Mouse (Mus musculus): ENCODE measurements around the gene Tmem44. TPM values are rescaled to one million over a fixed set of nuclear protein-coding genes. Genes with fewer than 3 reads are reported as not detected.

Gene Tmem44
- polyA plus RNA-seq, 1 experiment from 2014 or later, result 73.8 TPM

- Histone ChIP-seq H3K4me1 (ENCODE audit: control insufficient read depth, insufficient read depth, low read length) (0 out of 2 replicates have a peak, but pooled peaks cover 14% of the 10 kb centered on the region), H3K27me3 (ENCODE audit: control insufficient read depth, insufficient read depth, low read length) (no peaks in the 10 kb centered on the region), H3K4me3 (ENCODE audit: low read depth, low read length) (no peak overlapping the region), H3K36me3 (ENCODE audit: control insufficient read depth, insufficient read depth, low read length) (no peaks in the 10 kb centered on the region), H3K9ac (replicated peaks; ENCODE audit: low read depth, low read length) (no peak overlapping the region), H3K4me2 (ENCODE audit: low read depth, low read length) (no peak overlapping the region), H3K27ac (ENCODE audit: low read depth, low read length) (no peak overlapping the region), H3K9me3 (ENCODE audit: control insufficient read depth, low read length) (no peaks in the 10 kb centered on the region)
- no peak for ATAC-seq (ENCODE audit: low read depth)
- WGBS, result 94% methylated on average over 9 of the region's 9 CpGs
Measured at GRCm38 (mm10) chr16:30508738-30509137, 41.9 kb downstream of the Tmem44 start.

- H3K36me3 ChIP-seq (ENCODE audit: control insufficient read depth, insufficient read depth, low read length), result no peaks in the 10 kb centered on the region
- H3K27me3 ChIP-seq (ENCODE audit: control insufficient read depth, insufficient read depth, low read length), result no peaks in the 10 kb centered on the region
- H3K9ac ChIP-seq (replicated peaks; ENCODE audit: low read depth, low read length), result no peak overlapping the region
- no peak for ATAC-seq (ENCODE audit: low read depth)
- H3K27ac ChIP-seq (ENCODE audit: low read depth, low read length), result no peak overlapping the region
- no peak overlapping the region for H3K4me2 ChIP-seq (ENCODE audit: low read depth, low read length)
- no peaks in the 10 kb centered on the region for H3K9me3 ChIP-seq (ENCODE audit: control insufficient read depth, low read length)
- no peak overlapping the region for H3K4me3 ChIP-seq (ENCODE audit: low read depth, low read length)
- 0 out of 2 replicates have a peak, but pooled peaks cover 11% of the 10 kb centered on the region for H3K4me1 ChIP-seq (ENCODE audit: control insufficient read depth, insufficient read depth, low read length)
- WGBS, result 66% methylated on average over 10 of the region's 10 CpGs
Measured at GRCm38 (mm10) chr16:30507120-30507519, 43.5 kb downstream of the Tmem44 start.

GRCm38 (mm10) chr16:30505311-30506031 is 45.2 kb downstream of the Tmem44 start:
- H3K4me3 ChIP-seq (ENCODE audit: low read depth, low read length), result no peak overlapping the region
- H3K9me3 ChIP-seq (ENCODE audit: control insufficient read depth, low read length), result no peaks in the 10 kb centered on the region
- ATAC-seq (ENCODE audit: low read depth), result no peak
- no peaks in the 10 kb centered on the region for H3K4me1 ChIP-seq (ENCODE audit: control insufficient read depth, insufficient read depth, low read length)
- 62% methylated on average over 11 of the region's 11 CpGs for WGBS
- H3K27me3 ChIP-seq (ENCODE audit: control insufficient read depth, insufficient read depth, low read length), result no peaks in the 10 kb centered on the region
- H3K9ac ChIP-seq (replicated peaks; ENCODE audit: low read depth, low read length), result no peak overlapping the region
- H3K27ac ChIP-seq (ENCODE audit: low read depth, low read length), result no peak overlapping the region; the same call in 1 of the 2 replicates
- no peak overlapping the region for H3K4me2 ChIP-seq (ENCODE audit: low read depth, low read length)
- H3K36me3 ChIP-seq (ENCODE audit: control insufficient read depth, insufficient read depth, low read length), result no peaks in the 10 kb centered on the region

GRCm38 (mm10) chr16:30504856-30505255 is 45.8 kb downstream of the Tmem44 start:
- Histone ChIP-seq H3K27ac (ENCODE audit: low read depth, low read length) (no peak overlapping the region), H3K27me3 (ENCODE audit: control insufficient read depth, insufficient read depth, low read length) (no peaks in the 10 kb centered on the region), H3K4me2 (ENCODE audit: low read depth, low read length) (no peak overlapping the region), H3K36me3 (ENCODE audit: control insufficient read depth, insufficient read depth, low read length) (no peaks in the 10 kb centered on the region), H3K4me3 (ENCODE audit: low read depth, low read length) (no peak overlapping the region), H3K4me1 (ENCODE audit: control insufficient read depth, insufficient read depth, low read length) (no peaks in the 10 kb centered on the region), H3K9ac (replicated peaks; ENCODE audit: low read depth, low read length) (no peak overlapping the region), H3K9me3 (ENCODE audit: control insufficient read depth, low read length) (no peaks in the 10 kb centered on the region)
- 73% methylated on average over 4 of the region's 4 CpGs for WGBS
- ATAC-seq (ENCODE audit: low read depth), result no peak

- H3K4me1 ChIP-seq (ENCODE audit: control insufficient read depth, insufficient read depth, low read length), result peaks cover 5% of the 10 kb centered on the region; the same call in 1 of the 2 replicates
- no peak overlapping the region for H3K9ac ChIP-seq (replicated peaks; ENCODE audit: low read depth, low read length)
- no peak for ATAC-seq (ENCODE audit: low read depth)
- H3K9me3 ChIP-seq (ENCODE audit: control insufficient read depth, low read length), result no peaks in the 10 kb centered on the region
- no peaks in the 10 kb centered on the region for H3K36me3 ChIP-seq (ENCODE audit: control insufficient read depth, insufficient read depth, low read length)
- H3K4me2 ChIP-seq (ENCODE audit: low read depth, low read length), result no peak overlapping the region
- no peak overlapping the region for H3K4me3 ChIP-seq (ENCODE audit: low read depth, low read length)
- WGBS, result 18% methylated on average over 15 of the region's 15 CpGs
- H3K27ac ChIP-seq (ENCODE audit: low read depth, low read length), result no peak overlapping the region
- H3K27me3 ChIP-seq (ENCODE audit: control insufficient read depth, insufficient read depth, low read length), result no peaks in the 10 kb centered on the region
Measured at GRCm38 (mm10) chr16:30503958-30504357, 46.7 kb downstream of the Tmem44 start.

GRCm38 (mm10) chr16:30502221-30502891 is 48.3 kb downstream of the Tmem44 start:
- Histone ChIP-seq H3K4me3 (ENCODE audit: low read depth, low read length) (no peak overlapping the region), H3K36me3 (ENCODE audit: control insufficient read depth, insufficient read depth, low read length) (no peaks in the 10 kb centered on the region), H3K9me3 (ENCODE audit: control insufficient read depth, low read length) (no peaks in the 10 kb centered on the region), H3K27ac (ENCODE audit: low read depth, low read length) (no peak overlapping the region), H3K4me1 (ENCODE audit: control insufficient read depth, insufficient read depth, low read length) (peaks cover 5% of the 10 kb centered on the region; the same call in 1 of the 2 replicates), H3K27me3 (ENCODE audit: control insufficient read depth, insufficient read depth, low read length) (no peaks in the 10 kb centered on the region), H3K9ac (replicated peaks; ENCODE audit: low read depth, low read length) (no peak overlapping the region), H3K4me2 (ENCODE audit: low read depth, low read length) (no peak overlapping the region)
- WGBS, result 45% methylated on average over 25 of the region's 25 CpGs
- ATAC-seq (ENCODE audit: low read depth), result no peak

- no peak overlapping the region for H3K27ac ChIP-seq (ENCODE audit: low read depth, low read length)
- H3K4me1 ChIP-seq (ENCODE audit: control insufficient read depth, insufficient read depth, low read length), result peaks cover 5% of the 10 kb centered on the region; the same call in 1 of the 2 replicates
- no peak overlapping the region for H3K4me3 ChIP-seq (ENCODE audit: low read depth, low read length)
- H3K9ac ChIP-seq (replicated peaks; ENCODE audit: low read depth, low read length), result no peak overlapping the region
- no peaks in the 10 kb centered on the region for H3K27me3 ChIP-seq (ENCODE audit: control insufficient read depth, insufficient read depth, low read length)
- 43% methylated on average over 5 of the region's 5 CpGs for WGBS
- H3K9me3 ChIP-seq (ENCODE audit: control insufficient read depth, low read length), result no peaks in the 10 kb centered on the region
- ATAC-seq (ENCODE audit: low read depth), result no peak
- no peak overlapping the region for H3K4me2 ChIP-seq (ENCODE audit: low read depth, low read length)
- no peaks in the 10 kb centered on the region for H3K36me3 ChIP-seq (ENCODE audit: control insufficient read depth, insufficient read depth, low read length)
Measured at GRCm38 (mm10) chr16:30501621-30502020, 49.0 kb downstream of the Tmem44 start.

- H3K27ac ChIP-seq (ENCODE audit: low read depth, low read length), result no peak overlapping the region
- no peak for ATAC-seq (ENCODE audit: low read depth)
- H3K4me3 ChIP-seq (ENCODE audit: low read depth, low read length), result no peak overlapping the region
- H3K27me3 ChIP-seq (ENCODE audit: control insufficient read depth, insufficient read depth, low read length), result no peaks in the 10 kb centered on the region
- peaks cover 5% of the 10 kb centered on the region; the same call in 1 of the 2 replicates for H3K4me1 ChIP-seq (ENCODE audit: control insufficient read depth, insufficient read depth, low read length)
- H3K9ac ChIP-seq (replicated peaks; ENCODE audit: low read depth, low read length), result no peak overlapping the region
- no peaks in the 10 kb centered on the region for H3K9me3 ChIP-seq (ENCODE audit: control insufficient read depth, low read length)
- no peak overlapping the region for H3K4me2 ChIP-seq (ENCODE audit: low read depth, low read length)
- no peaks in the 10 kb centered on the region for H3K36me3 ChIP-seq (ENCODE audit: control insufficient read depth, insufficient read depth, low read length)
- WGBS, result 87% methylated on average over 7 of the region's 7 CpGs
Measured at GRCm38 (mm10) chr16:30500223-30500622, 50.4 kb downstream of the Tmem44 start.

Data from neural tube, embryonic 14.5 days (tissue).